Mouse (Mus musculus) embryonic facial prominence, embryonic 12.5 days (tissue): Measurements from ENCODE around the gene Map3k3. TPM values are rescaled to one million over a fixed set of nuclear protein-coding genes. Genes with fewer than 3 reads are reported as not detected.
"Not testable (repeated sequence)": the region's sequence is repeated elsewhere in the genome, so short reads cannot be mapped to it uniquely, and the experiment has no call there.

Experiments
- ATAC-seq: fragments of 200-750 bp; cut with Nextera tagmentation; 2 replicates; pipeline ENCODE4 v1.8.0; 2017; ENCODE audit not compliant: insufficient number of reproducible peaks, insufficient read depth, low FRiP score, low TSS enrichment
- H3K27ac ChIP-seq: fragments of 300-500 bp; sonication (generic); 2 replicates; pipeline ENCODE4 v1.5.1; 2016; ENCODE audit warnings: mild to moderate bottlenecking
- H3K27me3 ChIP-seq: fragments of 300-500 bp; sonication (generic); 2 replicates; pipeline ENCODE4 v1.6.1; 2016; ENCODE audit warnings: mild to moderate bottlenecking, moderate library complexity
- H3K36me3 ChIP-seq: fragments of 300-500 bp; sonication (generic); 2 replicates; pipeline ENCODE4 v1.6.1; 2016; ENCODE audit warnings: mild to moderate bottlenecking
- H3K4me1 ChIP-seq: fragments of 300-500 bp; sonication (generic); 2 replicates; pipeline ENCODE4 v1.6.1; 2016
- H3K4me2 ChIP-seq: fragments of 300-500 bp; sonication (generic); replicated peaks from 2 replicates; pipeline ENCODE4 v1.6.1; 2016; ENCODE audit warnings: mild to moderate bottlenecking, moderate library complexity
- H3K4me3 ChIP-seq: fragments of 300-500 bp; sonication (generic); 2 replicates; pipeline ENCODE4 v1.5.1; 2016; ENCODE audit warnings: mild to moderate bottlenecking
- H3K9ac ChIP-seq: fragments of 300-500 bp; sonication (generic); 2 replicates; pipeline ENCODE4 v1.6.1; 2016; ENCODE audit warnings: mild to moderate bottlenecking, moderate library complexity
- H3K9me3 ChIP-seq: fragments of 300-500 bp; sonication (generic); 2 replicates; pipeline ENCODE4 v1.6.1; 2016; ENCODE audit warnings: mild to moderate bottlenecking, moderate library complexity
- WGBS: fragments of 180-500 bp; shearing (Covaris S2); methylation state at CpG from one replicate; pipeline ENCODE4 v1.1.7; 2016; 5-methylcytosine and 5-hydroxymethylcytosine counted together
- polyA plus RNA-seq: library from polyadenylated mRNA; unstranded; fragments of >200 nt; fragmentation: Nextera tagmentation; extraction: Ambion mirVana; gene quantifications from 2 replicates; pipeline ENCODE4 v1.2.1, GENCODE M21; 2016

The Map3k3 gene
- polyA plus RNA-seq, 1 experiment from 2014 or later = 31.8 TPM

- H3K4me3 ChIP-seq = no peak overlapping the region
- no peaks in the 10 kb centered on the region for H3K27me3 ChIP-seq
- no peak overlapping the region for H3K9ac ChIP-seq
- 90% methylated on average over 1 of the region's 1 CpGs for WGBS
- no peak overlapping the region for H3K4me2 ChIP-seq
- H3K9me3 ChIP-seq = no peaks in the 10 kb centered on the region
- no peak overlapping the region for H3K27ac ChIP-seq
- peaks cover 7% of the 10 kb centered on the region for H3K36me3 ChIP-seq
- H3K4me1 ChIP-seq = no peaks in the 10 kb centered on the region
- ATAC-seq = no peak
These were observed 13.8 kb downstream of the Map3k3 start for GRCm38 (mm10) chr11:106098223-106098622.

DNA sequence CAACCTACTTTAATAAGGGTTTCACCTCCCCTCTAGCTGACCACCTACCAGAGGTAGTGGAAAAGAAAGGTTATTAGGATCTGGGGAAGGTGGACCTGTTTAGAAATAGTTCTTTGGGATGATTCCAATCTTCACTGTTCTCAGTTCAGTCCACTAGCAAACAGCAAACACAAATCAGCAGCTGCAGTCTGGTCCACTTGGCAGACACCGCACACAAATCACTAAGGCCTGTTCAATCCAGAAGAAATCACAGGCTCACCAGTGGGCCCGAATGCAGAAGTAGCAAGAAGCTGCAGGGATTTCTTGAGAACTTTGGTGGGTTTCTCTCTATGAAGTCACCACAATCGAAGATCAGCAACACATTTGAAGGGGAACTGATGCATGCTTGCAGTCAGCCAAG lies 18.5 kb downstream of the Map3k3 start:
- peaks cover 7% of the 10 kb centered on the region for H3K36me3 ChIP-seq
- no peaks in the 10 kb centered on the region for H3K9me3 ChIP-seq
- no peaks in the 10 kb centered on the region for H3K4me1 ChIP-seq
- no peak overlapping the region for H3K4me2 ChIP-seq
- 87% methylated on average over 3 of the region's 3 CpGs for WGBS
- no peak overlapping the region for H3K27ac ChIP-seq
- no peak for ATAC-seq
- no peaks in the 10 kb centered on the region for H3K27me3 ChIP-seq
- no peak overlapping the region for H3K4me3 ChIP-seq
- H3K9ac ChIP-seq = no peak overlapping the region

- H3K9me3 ChIP-seq = no peaks in the 10 kb centered on the region
- H3K27ac ChIP-seq = no peak overlapping the region
- no peaks in the 10 kb centered on the region for H3K27me3 ChIP-seq
- no peak overlapping the region for H3K4me2 ChIP-seq
- ATAC-seq = no peak
- H3K4me3 ChIP-seq = no peak overlapping the region
- peaks cover 11% of the 10 kb centered on the region for H3K36me3 ChIP-seq
- H3K9ac ChIP-seq = no peak overlapping the region
- no peaks in the 10 kb centered on the region for H3K4me1 ChIP-seq
- WGBS = 86% methylated on average over 8 of the region's 8 CpGs
These were observed 21.7 kb downstream of the Map3k3 start for GRCm38 (mm10) chr11:106106047-106106587.

GRCm38 (mm10) chr11:106111688-106112087 lies 27.3 kb downstream of the Map3k3 start:
- no peaks in the 10 kb centered on the region for H3K27me3 ChIP-seq
- no peaks in the 10 kb centered on the region for H3K9me3 ChIP-seq
- no peak overlapping the region for H3K9ac ChIP-seq
- H3K36me3 ChIP-seq = peaks cover 24% of the 10 kb centered on the region
- no peaks in the 10 kb centered on the region for H3K4me1 ChIP-seq
- ATAC-seq = no peak
- H3K4me3 ChIP-seq = no peak overlapping the region
- H3K4me2 ChIP-seq = no peak overlapping the region
- H3K27ac ChIP-seq = 0 out of 2 replicates have a peak overlapping the region, but pooled peaks have one; percentile 17

- H3K4me1 ChIP-seq = no peaks in the 10 kb centered on the region
- no peaks in the 10 kb centered on the region for H3K27me3 ChIP-seq
- no peak overlapping the region for H3K9ac ChIP-seq
- 93% methylated on average over 5 of the region's 5 CpGs for WGBS
- ATAC-seq = no peak
- H3K4me2 ChIP-seq = no peak overlapping the region
- no peak overlapping the region for H3K4me3 ChIP-seq
- H3K36me3 ChIP-seq = peaks cover 54% of the 10 kb centered on the region
- H3K27ac ChIP-seq = no peak overlapping the region
- H3K9me3 ChIP-seq = no peaks in the 10 kb centered on the region
These were observed 37.8 kb downstream of the Map3k3 start for GRCm38 (mm10) chr11:106122221-106122620.

GRCm38 (mm10) chr11:106122736-106123135 lies 38.3 kb downstream of the Map3k3 start:
- H3K27ac ChIP-seq = no peak overlapping the region
- no peak overlapping the region for H3K4me3 ChIP-seq
- no peaks in the 10 kb centered on the region for H3K27me3 ChIP-seq
- no peaks in the 10 kb centered on the region for H3K4me1 ChIP-seq
- no peak overlapping the region for H3K9ac ChIP-seq
- WGBS = 88% methylated on average over 3 of the region's 3 CpGs
- ATAC-seq = no peak
- H3K4me2 ChIP-seq = no peak overlapping the region
- peaks cover 54% of the 10 kb centered on the region for H3K36me3 ChIP-seq
- no peaks in the 10 kb centered on the region for H3K9me3 ChIP-seq

GRCm38 (mm10) chr11:106124784-106125183 lies 40.4 kb downstream of the Map3k3 start:
- no peak overlapping the region for H3K4me2 ChIP-seq

DNA sequence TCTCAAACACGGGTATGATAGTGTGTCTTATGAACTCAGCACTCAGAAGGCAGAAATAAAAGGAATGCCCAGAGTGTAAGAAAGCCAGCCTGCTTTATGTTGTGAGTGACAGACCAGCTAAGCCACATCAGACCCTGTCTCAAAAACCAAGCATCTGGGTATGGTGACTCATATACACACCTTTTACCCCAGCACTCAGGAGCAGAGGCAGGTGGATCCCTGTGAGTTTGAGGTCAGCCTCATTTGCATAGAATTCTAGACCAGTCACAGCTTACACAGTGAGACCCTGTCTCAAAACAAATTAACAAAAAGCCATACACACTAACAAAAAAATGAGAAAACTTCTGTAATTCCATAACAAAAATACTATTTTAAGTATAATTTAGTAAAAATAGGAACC lies 41.4 kb downstream of the Map3k3 start:
- Histone ChIP-seq H3K27me3 (no peaks in the 10 kb centered on the region), H3K4me2 (no peak overlapping the region), H3K9ac (no peak overlapping the region), H3K27ac (no peak overlapping the region), H3K36me3 (peaks cover 48% of the 10 kb centered on the region), H3K4me1 (no peaks in the 10 kb centered on the region), H3K4me3 (no peak overlapping the region), H3K9me3 (no peaks in the 10 kb centered on the region)
- WGBS = 73% methylated on average over 1 of the region's 1 CpGs
- no peak for ATAC-seq

More at GRCm38 (mm10) chr11:106124784-106125183, 40.4 kb downstream of the Map3k3 start:
- no peak overlapping the region for H3K27ac ChIP-seq
- H3K9me3 ChIP-seq = no peaks in the 10 kb centered on the region
- no peaks in the 10 kb centered on the region for H3K4me1 ChIP-seq
- no peaks in the 10 kb centered on the region for H3K27me3 ChIP-seq
- no peak overlapping the region for H3K9ac ChIP-seq
- no peak for ATAC-seq
- 78% methylated on average over 4 of the region's 4 CpGs for WGBS
- H3K36me3 ChIP-seq = peaks cover 48% of the 10 kb centered on the region
- H3K4me3 ChIP-seq = no peak overlapping the region

- not testable (repeated sequence) for ATAC-seq, H3K9me3 ChIP-seq, H3K4me2 ChIP-seq, H3K4me1 ChIP-seq, H3K27me3 ChIP-seq, H3K9ac ChIP-seq, H3K4me3 ChIP-seq, H3K27ac ChIP-seq
- WGBS = 94% methylated on average over 5 of the region's 6 CpGs
- peaks cover 43% of the 10 kb centered on the region for H3K36me3 ChIP-seq
These were observed 42.4 kb downstream of the Map3k3 start for GRCm38 (mm10) chr11:106126727-106127373.

- no peaks in the 10 kb centered on the region for H3K27me3 ChIP-seq
- ATAC-seq = no peak
- H3K4me3 ChIP-seq = no peak overlapping the region
- no peak overlapping the region for H3K9ac ChIP-seq
- H3K4me1 ChIP-seq = 0 out of 2 replicates have a peak, but pooled peaks cover under 1% of the 10 kb centered on the region
- WGBS = 98% methylated on average over 1 of the region's 1 CpGs
- no peaks in the 10 kb centered on the region for H3K9me3 ChIP-seq
- no peak overlapping the region for H3K27ac ChIP-seq
- H3K36me3 ChIP-seq = peaks cover 19% of the 10 kb centered on the region
- H3K4me2 ChIP-seq = no peak overlapping the region
These were observed 45.1 kb downstream of the Map3k3 start for GRCm38 (mm10) chr11:106129477-106129876.

DNA sequence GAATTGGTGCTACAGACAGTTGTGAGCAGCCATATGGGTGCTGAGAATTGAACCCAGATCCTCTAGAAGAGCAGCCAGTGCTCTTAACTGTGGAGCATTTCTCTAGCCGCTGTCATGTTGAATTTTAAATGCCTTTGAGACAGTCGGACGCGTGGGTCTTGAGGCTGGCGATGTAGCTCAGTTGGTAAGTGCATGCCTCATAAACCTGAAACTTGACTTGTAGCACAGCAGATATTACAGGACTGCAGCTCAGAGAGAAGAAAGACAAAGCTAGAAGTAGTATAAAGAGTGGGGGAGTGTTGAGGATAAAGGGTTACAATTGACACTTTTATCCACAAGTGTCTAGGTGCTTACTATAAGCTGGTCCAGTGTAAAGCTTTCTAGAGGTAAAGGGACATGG lies 48.1 kb downstream of the Map3k3 start:
- no peak overlapping the region for H3K4me2 ChIP-seq
- no peak overlapping the region for H3K9ac ChIP-seq
- no peak for ATAC-seq
- H3K9me3 ChIP-seq = no peaks in the 10 kb centered on the region
- WGBS = 94% methylated on average over 5 of the region's 5 CpGs
- H3K27me3 ChIP-seq = no peaks in the 10 kb centered on the region
- H3K4me1 ChIP-seq = peaks cover 6% of the 10 kb centered on the region; the same call in 1 of the 2 replicates
- H3K4me3 ChIP-seq = no peak overlapping the region
- no peak overlapping the region for H3K27ac ChIP-seq
- H3K36me3 ChIP-seq = peaks cover 18% of the 10 kb centered on the region
